Mouse (Mus musculus): Measurements from ENCODE around the gene Lgals4. TPM values are rescaled to one million over a fixed set of nuclear protein-coding genes. Genes with fewer than 3 reads are reported as not detected.

Lgals4 gene
- polyA plus RNA-seq (2014; fragmentation: Illumina TruSeq; extraction: RNeasy Lipid Tissue Mini Kit (QIAGEN cat#74804); ENCODE audit: low read depth, low replicate concordance): 39.3 TPM

DNA sequence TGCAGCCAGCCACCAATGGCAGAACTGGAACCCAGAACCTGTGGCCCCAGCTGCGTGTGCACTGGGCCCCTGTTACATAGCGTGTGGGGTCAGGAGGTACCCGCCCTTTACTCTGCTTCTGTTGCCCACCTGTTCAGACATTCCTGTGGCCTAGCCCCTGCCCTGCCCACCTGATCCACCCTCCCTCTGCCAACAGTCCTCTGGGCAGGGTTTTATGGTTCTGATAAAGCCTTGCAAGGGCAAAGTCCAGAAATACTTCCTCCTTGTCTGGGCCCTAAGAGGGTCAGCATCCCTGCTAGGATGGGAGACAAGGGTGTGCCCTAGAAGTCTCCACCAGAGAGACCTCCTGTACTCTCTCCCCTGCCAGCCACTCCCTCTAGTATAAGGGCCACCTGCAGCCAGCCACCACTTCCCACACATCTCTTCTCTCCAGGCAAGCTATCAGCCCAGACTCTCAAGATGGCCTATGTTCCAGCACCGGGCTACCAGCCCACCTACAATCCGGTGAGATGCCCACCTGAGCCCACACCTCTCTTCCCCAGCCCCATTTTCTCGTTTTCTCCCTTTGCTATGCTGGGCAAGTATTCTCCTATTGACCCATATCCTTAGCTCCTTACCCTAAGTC is at the start of gene Lgals4:
Lgals4 (plus strand) TSS at position 132 of the 625 bp plus-strand sequence.

GRCm38 (mm10) chr7:28788307-28789195 is 45.1 kb upstream of the Lgals4 start, which contains the start of gene Rinl:
Rinl (plus strand) TSS chr7:28788969.

GRCm38 (mm10) chr7:28808221-28808941 is 25.3 kb upstream of the Lgals4 start, which contains the start of gene Hnrnpl:
Hnrnpl (plus strand) TSS chr7:28808541.

DNA sequence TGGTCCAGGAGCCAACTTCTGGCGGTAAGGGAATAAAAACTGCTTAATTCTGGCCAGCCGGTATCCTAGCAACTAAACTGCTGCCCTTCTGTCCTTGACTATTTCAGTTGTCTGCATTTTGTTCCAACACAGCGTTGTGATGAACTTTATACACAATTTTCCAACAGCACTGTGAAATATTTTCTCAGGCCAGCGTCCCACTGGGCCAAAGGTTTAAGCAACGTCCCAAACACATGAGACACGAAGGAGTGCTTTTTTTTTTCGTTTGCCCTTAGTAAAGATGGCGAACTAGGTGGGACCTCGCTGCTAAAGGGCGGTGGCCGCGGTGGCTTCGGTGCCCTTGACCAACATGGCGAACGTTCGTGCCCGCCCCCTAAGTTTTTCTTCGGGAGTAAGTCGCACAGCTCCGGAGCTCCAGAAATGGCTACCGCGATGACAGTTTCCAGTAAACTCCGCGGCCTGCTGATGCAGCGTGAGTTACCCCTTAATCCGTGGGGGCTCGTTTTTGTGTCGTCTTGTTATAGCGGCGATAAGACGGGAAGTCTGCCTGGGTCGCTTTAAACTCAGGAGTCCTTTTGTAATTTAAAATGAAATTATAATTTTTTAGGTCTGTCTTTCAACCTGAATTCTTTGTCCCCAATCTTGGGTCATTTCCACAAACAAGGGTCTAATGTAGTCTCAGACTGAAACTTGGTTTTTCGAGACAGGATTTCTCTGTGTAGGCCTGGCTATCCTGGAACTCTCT is 8.5 kb upstream of the Lgals4 start, which contains the start of gene Ech1:
Ech1 (plus strand) TSS at position 277 of the 745 bp plus-strand sequence.

GRCm38 (mm10) chr7:28863540-28863939 is 29.9 kb downstream of the Lgals4 start, which contains the start of gene Lgals7:
Lgals7 (plus strand) TSS chr7:28863853.

DNA sequence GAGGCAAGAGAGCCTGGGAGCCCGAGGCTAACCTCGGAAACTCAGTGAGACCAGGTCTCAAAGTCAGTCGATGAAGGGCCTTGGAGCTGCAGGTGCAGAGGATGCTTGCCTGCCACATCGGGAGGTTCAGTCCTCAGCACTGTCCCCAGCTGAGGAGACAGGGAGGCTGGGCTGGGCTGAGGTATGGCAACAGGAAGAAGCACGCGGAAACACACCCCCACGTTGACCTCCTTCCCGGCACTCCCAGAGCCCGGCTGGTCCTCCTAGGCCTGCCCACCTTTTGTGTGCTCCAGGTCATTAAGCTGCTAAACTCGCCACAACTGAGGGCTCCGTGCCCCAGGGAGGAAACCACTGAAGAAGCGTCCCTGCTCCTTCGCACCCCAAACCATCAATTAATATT is 47.5 kb downstream of the Lgals4 start, which contains the start of gene Capn12:
Capn12 (plus strand) TSS at position 224 of the 400 bp plus-strand sequence.

Other genes with a start within 250 kb of the Lgals4 start
- gene Samd4b, start 235.7 kb upstream of the Lgals4 start, polyA plus RNA-seq (2014; fragmentation: Illumina TruSeq; extraction: RNeasy Lipid Tissue Mini Kit (QIAGEN cat#74804); ENCODE audit: low read depth, low replicate concordance): 40.2 TPM
- gene Pak4, start 235.7 kb upstream of the Lgals4 start, polyA plus RNA-seq (2014; fragmentation: Illumina TruSeq; extraction: RNeasy Lipid Tissue Mini Kit (QIAGEN cat#74804); ENCODE audit: low read depth, low replicate concordance): 27.4 TPM
- not detected for gene Acp7, start 202.5 kb upstream of the Lgals4 start, polyA plus RNA-seq (2014; fragmentation: Illumina TruSeq; extraction: RNeasy Lipid Tissue Mini Kit (QIAGEN cat#74804); ENCODE audit: low read depth, low replicate concordance)
- gene Fbxo27, start 141.0 kb upstream of the Lgals4 start, polyA plus RNA-seq (2014; fragmentation: Illumina TruSeq; extraction: RNeasy Lipid Tissue Mini Kit (QIAGEN cat#74804); ENCODE audit: low read depth, low replicate concordance): 0.66 TPM
- 1.5 TPM for gene Fbxo17, start 117.0 kb upstream of the Lgals4 start, polyA plus RNA-seq (2014; fragmentation: Illumina TruSeq; extraction: RNeasy Lipid Tissue Mini Kit (QIAGEN cat#74804); ENCODE audit: low read depth, low replicate concordance)
- gene Mrps12, start 92.0 kb upstream of the Lgals4 start, polyA plus RNA-seq (2014; fragmentation: Illumina TruSeq; extraction: RNeasy Lipid Tissue Mini Kit (QIAGEN cat#74804); ENCODE audit: low read depth, low replicate concordance): 76.4 TPM
- gene Sars2, start 91.9 kb upstream of the Lgals4 start, polyA plus RNA-seq (2014; fragmentation: Illumina TruSeq; extraction: RNeasy Lipid Tissue Mini Kit (QIAGEN cat#74804); ENCODE audit: low read depth, low replicate concordance): 6.2 TPM
- gene Ccer2, start 77.7 kb upstream of the Lgals4 start, polyA plus RNA-seq (2014; fragmentation: Illumina TruSeq; extraction: RNeasy Lipid Tissue Mini Kit (QIAGEN cat#74804); ENCODE audit: low read depth, low replicate concordance): not detected
- gene Sirt2, start 67.1 kb upstream of the Lgals4 start, polyA plus RNA-seq (2014; fragmentation: Illumina TruSeq; extraction: RNeasy Lipid Tissue Mini Kit (QIAGEN cat#74804); ENCODE audit: low read depth, low replicate concordance): 88.9 TPM
- gene Nfkbib, start 66.3 kb upstream of the Lgals4 start, polyA plus RNA-seq (2014; fragmentation: Illumina TruSeq; extraction: RNeasy Lipid Tissue Mini Kit (QIAGEN cat#74804); ENCODE audit: low read depth, low replicate concordance): 36.6 TPM
- 5.6 TPM for gene Rinl, start 44.9 kb upstream of the Lgals4 start, polyA plus RNA-seq (2014; fragmentation: Illumina TruSeq; extraction: RNeasy Lipid Tissue Mini Kit (QIAGEN cat#74804); ENCODE audit: low read depth, low replicate concordance)
- 246 TPM for gene Hnrnpl, start 25.3 kb upstream of the Lgals4 start, polyA plus RNA-seq (2014; fragmentation: Illumina TruSeq; extraction: RNeasy Lipid Tissue Mini Kit (QIAGEN cat#74804); ENCODE audit: low read depth, low replicate concordance)
- 361 TPM for gene Ech1, start 8.6 kb upstream of the Lgals4 start, polyA plus RNA-seq (2014; fragmentation: Illumina TruSeq; extraction: RNeasy Lipid Tissue Mini Kit (QIAGEN cat#74804); ENCODE audit: low read depth, low replicate concordance)
- gene Lgals7, start 30.0 kb downstream of the Lgals4 start, polyA plus RNA-seq (2014; fragmentation: Illumina TruSeq; extraction: RNeasy Lipid Tissue Mini Kit (QIAGEN cat#74804); ENCODE audit: low read depth, low replicate concordance): 11.5 TPM
- 0.51 TPM for gene Capn12, start 47.6 kb downstream of the Lgals4 start, polyA plus RNA-seq (2014; fragmentation: Illumina TruSeq; extraction: RNeasy Lipid Tissue Mini Kit (QIAGEN cat#74804); ENCODE audit: low read depth, low replicate concordance)
- 202 TPM for gene Actn4, start 128.5 kb downstream of the Lgals4 start, polyA plus RNA-seq (2014; fragmentation: Illumina TruSeq; extraction: RNeasy Lipid Tissue Mini Kit (QIAGEN cat#74804); ENCODE audit: low read depth, low replicate concordance)
- 266 TPM for gene Eif3k, start 148.0 kb downstream of the Lgals4 start, polyA plus RNA-seq (2014; fragmentation: Illumina TruSeq; extraction: RNeasy Lipid Tissue Mini Kit (QIAGEN cat#74804); ENCODE audit: low read depth, low replicate concordance)
- gene Map4k1, start 148.2 kb downstream of the Lgals4 start, polyA plus RNA-seq (2014; fragmentation: Illumina TruSeq; extraction: RNeasy Lipid Tissue Mini Kit (QIAGEN cat#74804); ENCODE audit: low read depth, low replicate concordance): 4.1 TPM